Mouse (Mus musculus): ENCODE measurements around the gene Sctr.

Sctr gene

DNA sequence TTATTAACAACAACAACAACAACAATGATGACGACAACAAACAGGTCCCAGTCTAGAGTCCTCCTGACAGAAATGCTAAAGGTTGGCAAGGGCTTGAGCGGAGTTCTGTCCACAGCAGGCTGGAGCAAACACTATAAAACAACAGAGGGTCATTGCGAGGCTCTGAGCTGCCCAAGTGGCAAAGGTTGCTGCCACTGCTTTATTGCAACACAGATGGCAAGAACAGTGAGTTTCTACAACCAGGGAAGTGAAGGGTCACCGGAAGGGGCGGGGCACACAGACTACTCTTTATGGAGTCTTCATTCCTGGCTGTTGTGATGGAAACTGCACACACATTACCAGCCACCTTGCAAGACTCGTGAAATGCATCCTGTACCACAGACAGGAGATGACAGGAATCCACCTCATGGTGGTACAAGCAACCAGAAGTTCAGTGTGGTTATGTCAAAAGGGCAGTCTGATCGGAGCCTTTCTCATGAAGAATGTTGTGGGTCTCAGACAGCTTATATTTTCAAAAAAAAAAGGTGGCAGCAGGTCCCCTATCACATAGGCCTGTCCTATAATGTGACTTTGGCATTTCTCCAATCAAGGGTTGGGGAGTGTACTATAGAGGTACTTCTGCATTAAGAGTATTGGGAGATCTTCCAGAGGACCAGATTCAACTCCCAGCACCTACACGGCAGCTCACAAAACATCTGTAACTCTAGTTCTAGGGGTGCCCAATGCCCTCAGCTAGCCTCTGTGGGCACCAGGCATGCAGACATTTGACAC lies 93.9 kb downstream of the Sctr start:
- no peak for DNase-seq (ENCODE audit: low read depth in 2 of 2, low spot score in 2 of 2)

DNA sequence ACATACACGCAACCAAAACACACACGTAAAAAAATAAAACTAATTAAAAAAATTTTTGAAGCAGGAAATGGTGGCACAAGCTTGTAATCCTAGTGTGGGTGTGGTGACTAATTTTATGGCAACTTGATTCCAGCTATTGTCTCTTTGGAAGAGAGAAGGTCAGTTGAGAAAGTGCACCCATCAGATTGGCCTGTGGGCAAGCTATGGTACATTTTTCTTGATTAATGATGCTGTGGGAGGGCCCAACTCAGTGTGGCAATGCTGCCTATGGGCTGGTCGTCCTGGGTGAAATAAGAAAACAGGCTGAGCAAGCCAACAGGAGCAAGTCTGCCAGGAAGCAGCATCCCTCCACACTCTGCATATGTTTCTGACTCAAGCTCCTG lies 94.5 kb downstream of the Sctr start:
- no peak for DNase-seq (ENCODE audit: low read depth in 2 of 2, low spot score in 2 of 2)

DNA sequence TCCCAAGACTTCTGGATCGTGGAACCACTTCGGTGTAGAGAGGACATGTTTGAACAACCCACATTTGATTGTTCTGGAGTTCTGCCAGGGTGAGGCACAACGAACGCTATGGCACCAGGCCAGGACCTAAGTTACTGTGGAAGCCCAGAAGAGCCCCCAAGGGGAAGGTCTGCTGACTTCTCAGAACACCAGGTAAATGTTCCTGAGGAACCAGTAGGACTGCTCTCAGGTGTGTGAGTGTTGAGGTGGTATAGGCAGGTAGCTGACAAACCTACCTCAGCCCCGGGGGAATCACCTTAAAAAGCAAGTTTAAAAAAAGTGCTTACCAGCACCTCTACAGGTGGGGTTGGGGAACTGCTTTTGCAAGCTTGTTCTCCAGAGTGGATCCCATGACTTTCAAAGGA lies 98.9 kb downstream of the Sctr start:
- no peak for DNase-seq (ENCODE audit: low read depth in 2 of 2, low spot score in 2 of 2)

DNA sequence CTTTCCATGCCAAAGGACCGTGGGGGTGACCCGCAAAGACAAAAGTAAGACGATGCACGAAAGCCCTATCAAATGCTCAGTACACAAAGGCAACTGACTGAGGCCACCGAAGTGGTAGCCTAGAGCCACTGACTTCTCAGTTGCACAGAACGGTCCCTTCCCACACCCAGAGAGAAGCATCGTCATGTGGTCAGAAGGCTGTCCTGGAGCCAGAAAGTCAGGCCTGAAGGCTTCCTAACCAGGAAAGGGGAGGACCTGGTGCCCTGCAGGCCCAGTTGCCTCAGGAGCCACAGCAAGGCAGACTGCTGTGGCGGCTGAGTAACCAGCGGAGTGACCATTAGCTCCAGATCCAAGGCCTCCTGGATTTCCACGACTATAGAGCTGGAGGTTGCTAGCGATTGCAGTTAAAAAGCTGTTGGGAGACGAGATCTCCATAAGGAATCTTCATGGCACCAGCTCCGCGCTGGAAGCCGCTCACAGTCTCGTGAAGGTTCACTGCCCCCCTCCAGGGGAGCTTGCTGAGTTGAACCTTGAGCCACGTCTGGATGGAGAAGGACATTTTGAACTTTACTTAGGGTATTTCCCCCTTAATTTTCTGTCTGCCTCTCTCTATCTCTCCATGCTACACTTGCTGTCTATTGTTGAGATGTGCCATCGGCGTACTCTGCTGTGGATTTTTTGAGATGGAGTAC lies 103.2 kb downstream of the Sctr start:
- no peak for DNase-seq (ENCODE audit: low read depth in 2 of 2, low spot score in 2 of 2)

DNA sequence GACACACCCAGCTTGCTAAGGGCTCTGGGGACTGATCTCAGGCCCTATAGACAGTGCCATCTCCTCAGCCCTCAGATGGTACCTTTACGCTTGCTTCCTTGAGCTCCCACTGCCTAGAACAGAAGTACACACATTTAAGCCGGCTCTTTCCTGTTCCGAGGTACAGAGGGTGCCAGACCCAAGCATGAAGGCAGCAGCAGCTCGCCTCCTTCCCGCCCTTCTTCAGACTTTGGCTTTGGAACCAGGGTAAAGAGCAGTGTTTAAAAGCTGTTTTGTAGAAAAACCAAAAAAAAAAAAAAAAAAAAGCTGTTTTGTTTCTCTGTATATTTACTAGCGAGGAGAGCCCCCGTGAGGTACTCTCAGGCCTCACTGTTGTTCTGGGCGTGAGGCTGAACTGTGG lies 105.1 kb downstream of the Sctr start:
- no peak for DNase-seq (ENCODE audit: low read depth in 2 of 2, low spot score in 2 of 2)

DNA sequence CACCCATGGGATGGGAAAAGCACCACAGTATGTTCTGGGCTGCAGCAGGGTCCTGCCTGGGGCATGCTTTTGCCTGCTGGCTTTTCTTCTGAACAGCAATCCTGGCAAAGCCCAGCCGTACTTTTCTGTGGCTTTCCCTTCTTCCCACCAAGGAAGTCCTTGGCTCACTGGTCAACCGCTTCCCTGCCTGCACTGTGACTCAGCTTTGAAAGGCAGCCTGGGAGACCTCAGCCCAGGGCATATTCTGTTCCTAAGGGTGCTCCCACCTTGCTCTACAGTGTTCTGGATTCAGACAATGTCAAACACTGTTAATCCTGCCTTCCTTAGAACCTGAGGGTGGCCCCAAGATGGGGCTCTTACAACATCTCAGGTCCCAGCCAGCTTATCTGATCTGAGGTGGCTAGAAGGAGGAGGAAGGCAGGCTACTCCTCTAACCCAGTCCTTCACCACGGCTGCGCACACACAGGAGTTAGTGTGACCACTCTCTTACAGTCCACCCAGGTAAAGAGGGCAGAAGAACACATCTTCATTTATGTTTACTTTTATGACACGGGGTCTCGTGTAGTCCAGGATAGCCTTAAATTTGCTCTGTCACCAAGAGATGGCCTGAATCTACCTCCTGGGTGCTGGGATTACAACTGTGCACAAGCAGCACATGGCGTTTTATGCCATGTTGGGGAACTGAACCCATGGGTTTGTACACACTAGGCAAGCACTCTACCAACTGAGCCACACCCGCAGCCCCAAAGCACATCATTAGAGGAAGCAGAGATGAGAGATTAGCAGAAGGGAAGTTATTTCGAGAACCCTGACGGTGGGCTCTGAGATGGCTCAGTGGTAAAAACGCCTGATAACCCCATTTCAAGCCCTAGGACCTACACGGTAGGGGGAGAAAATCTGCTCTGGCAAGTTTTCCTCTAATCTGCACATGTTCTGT lies 105.8 kb downstream of the Sctr start:
- DNase-seq (ENCODE audit: low read depth in 2 of 2, low spot score in 2 of 2), result no peak

All from CD8-positive naive resting alpha-beta T cell, adult 2 months (primary cell).